Mouse (Mus musculus) MEL (cell line): ENCODE measurements around the gene Stk4.

Experiments
- BHLHE40 ChIP-seq: IDR thresholded peaks from 2 replicates; pipeline ENCODE4 v1.6.1; 2012; ENCODE audit warnings: low read depth, mild to moderate bottlenecking, inconsistent platforms, low read length, improper control_type of control experiment, borderline replicate concordance
- CHD2 ChIP-seq: IDR thresholded peaks from 2 replicates; pipeline ENCODE4 v1.6.1; 2011; ENCODE audit warnings: low read length, improper control_type of control experiment
- CTCF ChIP-seq, 3 experiments: IDR thresholded peaks in 2 of 3; conservative IDR thresholded peaks in 1 of 3; 2 replicates each; pipeline ENCODE4 v1.5.1; 2011 to 2012; ENCODE audit warnings: low read length in 3 of 3, low read depth in 2 of 3, mild to moderate bottlenecking in 2 of 3, improper control_type of control experiment in 1 of 3, inconsistent platforms in 1 of 3, mixed read lengths in 1 of 3, moderate library complexity in 1 of 3; ENCODE audit not compliant: control insufficient read depth in 1 of 3, insufficient read depth in 1 of 3, poor library complexity in 1 of 3, severe bottlenecking in 1 of 3
- E2F4 ChIP-seq: IDR thresholded peaks from 2 replicates; pipeline ENCODE4 v1.6.1; 2011; ENCODE audit warnings: low read depth, low read length, improper control_type of control experiment, borderline replicate concordance
- EP300 ChIP-seq, 2 experiments: IDR thresholded peaks; 2 replicates each; pipeline ENCODE4 v1.6.1; 2011; ENCODE audit warnings: improper control_type of control experiment in 2 of 2, low read length in 2 of 2, low read depth in 1 of 2, mild to moderate bottlenecking in 1 of 2
- GATA1 ChIP-seq: IDR thresholded peaks from 2 replicates; pipeline ENCODE4 v1.6.1; 2011; ENCODE audit warnings: low read depth, low read length, improper control_type of control experiment
- MYB ChIP-seq: IDR thresholded peaks from 2 replicates; pipeline ENCODE4 v1.6.1; 2011; ENCODE audit warnings: mild to moderate bottlenecking, low read depth, low read length, improper control_type of control experiment
- NELFE ChIP-seq: IDR thresholded peaks from 2 replicates; pipeline ENCODE4 v1.6.1; 2011; ENCODE audit warnings: low read depth, low read length, improper control_type of control experiment
- POLR2A ChIP-seq, 2 experiments: IDR thresholded peaks; 2 replicates each; pipeline ENCODE4 v1.6.1; 2011 to 2012; ENCODE audit warnings: low read length in 2 of 2, mild to moderate bottlenecking in 2 of 2, control low read depth in 1 of 2, improper control_type of control experiment in 1 of 2, low read depth in 1 of 2, moderate library complexity in 1 of 2; ENCODE audit not compliant: control insufficient read depth in 1 of 2, insufficient read depth in 1 of 2, poor library complexity in 1 of 2
- POLR2AphosphoS5 ChIP-seq: IDR thresholded peaks from 2 replicates; pipeline ENCODE4 v1.6.1; 2012; ENCODE audit warnings: low read depth, borderline replicate concordance, mild to moderate bottlenecking, inconsistent platforms, low read length, moderate library complexity, mixed read lengths
- RAD21 ChIP-seq: IDR thresholded peaks from 2 replicates; pipeline ENCODE4 v1.6.1; 2011; ENCODE audit warnings: mild to moderate bottlenecking, low read depth, low read length, improper control_type of control experiment
- TAL1 ChIP-seq: IDR thresholded peaks from 2 replicates; pipeline ENCODE4 v1.6.1; 2012; ENCODE audit warnings: mild to moderate bottlenecking, inconsistent platforms, low read length, moderate library complexity, mixed read lengths
- USF1 ChIP-seq: IDR thresholded peaks from 2 replicates; pipeline ENCODE4 v1.6.1; 2014; ENCODE audit warnings: low read depth, mild to moderate bottlenecking, inconsistent platforms, low read length, improper control_type of control experiment, moderate library complexity
- ZMIZ1 ChIP-seq: IDR thresholded peaks from 2 replicates; pipeline ENCODE4 v1.6.1; 2012; ENCODE audit warnings: low read depth, mild to moderate bottlenecking, inconsistent platforms, low read length, improper control_type of control experiment, moderate library complexity

- TF ChIP-seq EP300 (IDR thresholded peaks at IDR 0.05; ENCODE audit: low read depth in 1 of 2, low read length in 2 of 2) (no peak), CTCF (IDR thresholded peaks at IDR 0.05 in 2 of 3, conservative IDR thresholded peaks at IDR 0.05 in 1 of 3; ENCODE audit: control insufficient read depth in 1 of 3, insufficient read depth in 1 of 3, low read depth in 2 of 3, low read length in 3 of 3, poor library complexity in 1 of 3, severe bottlenecking in 1 of 3) (no peak), GATA1 (no peak), POLR2A (IDR thresholded peaks at IDR 0.05; ENCODE audit: control insufficient read depth in 1 of 2, insufficient read depth in 1 of 2, low read depth in 1 of 2, low read length in 2 of 2, poor library complexity in 1 of 2) (no peak), NELFE (no peak), POLR2AphosphoS5 (no peak), E2F4 (no peak), BHLHE40 (no peak), TAL1 (no peak), CHD2 (no peak), USF1 (no peak), RAD21 (no peak), MYB (no peak), ZMIZ1 (no peak)
These were observed 100.2 kb downstream of the Stk4 start for GRCm38 (mm10) chr2:164170326-164170725.
